In genomic region chr7:102063891-102064290, GRCm38 (mm10) we compare ENCODE assay signal across 9 mouse cellular contexts. TPM values are rescaled to one million over a fixed set of nuclear protein-coding genes. Genes with fewer than 3 reads are reported as not detected.
DNase-seq lines count a peak whose midpoint lies in the region; ATAC-seq and TF ChIP-seq lines count a peak whose summit lies in the region.
"Had no signal": no experiment of that assay in that cellular context is flagged by ENCODE, and none has a peak within 500 bp of the region (broad histone marks: within the 10 kb centered on the region; RNA-seq: fewer than 3 reads in every experiment).

No protein-coding gene starts in this region.

- ATAC-seq in forebrain, embryonic 15.5 days (replicated peaks) = no peak
- ATAC-seq in liver, embryonic 14.5 days (ENCODE audit: insufficient read depth) = no peak

- no peak for TF ChIP-seq EP300 in liver, embryonic 14.5 days (IDR thresholded peaks at IDR 0.05; ENCODE audit: low read depth)

- H3K27me3 ChIP-seq in forebrain, embryonic 15.5 days = no peaks in the 10 kb centered on the region
- H3K27me3 ChIP-seq in liver, embryonic 14.5 days (ENCODE audit: control insufficient read depth, insufficient read depth, low read length) = no peaks in the 10 kb centered on the region

- H3K27ac ChIP-seq in forebrain, embryonic 15.5 days (replicated peaks) = no peak overlapping the region
- H3K27ac ChIP-seq in liver, embryonic 14.5 days = no peak overlapping the region

- H3K4me1 ChIP-seq in forebrain, embryonic 15.5 days = peaks cover 40% of the 10 kb centered on the region
- H3K4me1 ChIP-seq in liver, embryonic 14.5 days (replicated peaks; ENCODE audit: control insufficient read depth in 2 of 2, insufficient read depth in 2 of 2, low read length in 1 of 2) = peaks cover 20 to 25% of the 10 kb centered on the region in 2 experiments

- H3K9ac ChIP-seq in forebrain, embryonic 15.5 days (replicated peaks) = no peak overlapping the region
- H3K9ac ChIP-seq in liver, embryonic 14.5 days (replicated peaks) = peak overlapping the region; percentile 79

- TF ChIP-seq CTCF in liver, embryonic 14.5 days (IDR thresholded peaks at IDR 0.05; ENCODE audit: low read depth) = no peak

- peaks cover 12% of the 10 kb centered on the region for H3K36me3 ChIP-seq in forebrain, embryonic 15.5 days
- no peaks in the 10 kb centered on the region; the same call in 1 of the 2 replicates for H3K36me3 ChIP-seq in liver, embryonic 14.5 days (replicated peaks; ENCODE audit: control insufficient read depth, insufficient read depth, low read depth)

- peak; percentile 50 for DNase-seq in heart, adult 11 months
- no peak for DNase-seq in heart, postnatal 4 days
- peak; percentile 29 for DNase-seq in A20 (ENCODE audit: low read depth, low spot score)
- no peak for DNase-seq in liver, embryonic 14.5 days (ENCODE audit: low read depth in 3 of 3, low spot score in 3 of 3)
- DNase-seq in embryo, embryonic 10.5 days (ENCODE audit: low spot score) = no peak
- DNase-seq in urinary bladder, postnatal 10 days (ENCODE audit: low spot score) = no peak
- DNase-seq in cerebellum, postnatal 14 days = no peak

- peak overlapping the region; percentile 55 for H3K4me2 ChIP-seq in forebrain, embryonic 15.5 days (replicated peaks)
- peak overlapping the region; percentile 93 for H3K4me2 ChIP-seq in liver, embryonic 14.5 days (ENCODE audit: low read depth)

- no peaks in the 10 kb centered on the region for H3K9me3 ChIP-seq in forebrain, embryonic 15.5 days
- H3K9me3 ChIP-seq in liver, embryonic 14.5 days (ENCODE audit: control insufficient read depth, low read length) = no peaks in the 10 kb centered on the region

- 93% methylated on average over 9 of the region's 9 CpGs for WGBS in forebrain, embryonic 15.5 days
- WGBS in liver, embryonic 14.5 days (ENCODE audit: insufficient replicate concordance) = 22% methylated on average over 9 of the region's 9 CpGs

- peak overlapping the region; percentile 67 for H3K4me3 ChIP-seq in forebrain, embryonic 15.5 days
- peak overlapping the region; percentile 77 to 99 for H3K4me3 ChIP-seq in liver, embryonic 14.5 days (ENCODE audit: insufficient read depth in 1 of 2, low read depth in 2 of 2, low read length in 2 of 2)

RNA-seq across cellular contexts. Expression of gene Rnf121, which starts 1.4 kb away (rescaled TPM):
- total RNA-seq in heart, postnatal 4 days (2021) = 10 to 100 TPM; 23.8 to 25.6 TPM
- 32.1 and 33.0 TPM in 2 replicates for polyA plus RNA-seq in forebrain, embryonic 15.5 days (2015; fragmentation: Nextera tagmentation; extraction: Ambion mirVana)
- polyA plus RNA-seq in liver, embryonic 14.5 days (2012; rRNA removed) = 10.9 and 16.9 TPM in 2 replicates
- polyA plus RNA-seq in liver, embryonic 14.5 days (2014; fragmentation: Nextera tagmentation; extraction: Ambion mirVana) = 10.0 and 10.5 TPM in 2 replicates

RNA-seq across cellular contexts. Expression of gene Xndc1, which starts 1.4 kb away (rescaled TPM):
- 10 to 100 TPM; 13.2 to 13.3 TPM for total RNA-seq in heart, postnatal 4 days (2021)
- polyA plus RNA-seq in forebrain, embryonic 15.5 days (2015; fragmentation: Nextera tagmentation; extraction: Ambion mirVana) = 40.3 TPM in 2 replicates
- 14.7 and 16.0 TPM in 2 replicates for polyA plus RNA-seq in liver, embryonic 14.5 days (2012; rRNA removed)
- polyA plus RNA-seq in liver, embryonic 14.5 days (2014; fragmentation: Nextera tagmentation; extraction: Ambion mirVana) = 5.4 and 6.3 TPM in 2 replicates

RNA-seq across cellular contexts. Expression of gene Xntrpc, which starts 1.6 kb away (rescaled TPM):
- 1 to 10 TPM in 1 of 2 experiments, under 1 TPM in 1; 0.90 to 1.1 TPM for total RNA-seq in heart, postnatal 4 days (2021)
- polyA plus RNA-seq in forebrain, embryonic 15.5 days (2015; fragmentation: Nextera tagmentation; extraction: Ambion mirVana) = 1.5 and 1.9 TPM in 2 replicates
- 1.1 and 1.5 TPM in 2 replicates for polyA plus RNA-seq in liver, embryonic 14.5 days (2012; rRNA removed)
- 0.20 and 0.36 TPM in 2 replicates for polyA plus RNA-seq in liver, embryonic 14.5 days (2014; fragmentation: Nextera tagmentation; extraction: Ambion mirVana)

RNA-seq across cellular contexts. Expression of gene Trpc2, which starts 19.0 kb away (rescaled TPM):
- total RNA-seq in heart, postnatal 4 days (2021) = under 1 TPM; 0.36 to 0.50 TPM
- polyA plus RNA-seq in forebrain, embryonic 15.5 days (2015; fragmentation: Nextera tagmentation; extraction: Ambion mirVana) = 0.29 TPM in 1 of 2 replicates, not detected in the other
- polyA plus RNA-seq in liver, embryonic 14.5 days (2012; rRNA removed) = 0.12 TPM in 1 of 2 replicates, not detected in the other
- polyA plus RNA-seq in liver, embryonic 14.5 days (2014; fragmentation: Nextera tagmentation; extraction: Ambion mirVana) = not detected in 2 replicates

RNA-seq across cellular contexts. Expression of gene Art1, which starts 37.7 kb away (rescaled TPM):
- 1 to 10 TPM; 8.0 to 8.1 TPM for total RNA-seq in heart, postnatal 4 days (2021)
- polyA plus RNA-seq in forebrain, embryonic 15.5 days (2015; fragmentation: Nextera tagmentation; extraction: Ambion mirVana) = 0.17 and 0.28 TPM in 2 replicates
- polyA plus RNA-seq in liver, embryonic 14.5 days (2012; rRNA removed) = 0.04 TPM in 1 of 2 replicates, not detected in the other
- not detected in 2 replicates for polyA plus RNA-seq in liver, embryonic 14.5 days (2014; fragmentation: Nextera tagmentation; extraction: Ambion mirVana)
- total RNA-seq: layer of hippocampus, adult 8-10 months had no signal

Comparison
In these comparisons a context has a peak if more than half of its experiments do, and no peak if none do; other contexts are left out.
1. DNase-seq: peak in heart, adult 11 months (single experiment) and A20 (single experiment); none in heart, postnatal 4 days (single experiment), liver, embryonic 14.5 days (0 of 3), embryo, embryonic 10.5 days (single experiment), urinary bladder, postnatal 10 days (single experiment) and cerebellum, postnatal 14 days (0 of 2).